Mouse (Mus musculus): ENCODE results near the gene Gm8271. TPM values are rescaled to one million over a fixed set of nuclear protein-coding genes. Genes with fewer than 3 reads are reported as not detected.
"Not testable (repeated sequence)": the region's sequence is repeated elsewhere in the genome, so short reads cannot be mapped to it uniquely, and the experiment has no call there.

Gm8271 gene
- total RNA-seq (2014; rRNA removed) (not detected in 2 replicates), polyA plus RNA-seq (2015; fragmentation: Nextera tagmentation; extraction: Ambion mirVana) (not detected in 2 replicates)

DNA sequence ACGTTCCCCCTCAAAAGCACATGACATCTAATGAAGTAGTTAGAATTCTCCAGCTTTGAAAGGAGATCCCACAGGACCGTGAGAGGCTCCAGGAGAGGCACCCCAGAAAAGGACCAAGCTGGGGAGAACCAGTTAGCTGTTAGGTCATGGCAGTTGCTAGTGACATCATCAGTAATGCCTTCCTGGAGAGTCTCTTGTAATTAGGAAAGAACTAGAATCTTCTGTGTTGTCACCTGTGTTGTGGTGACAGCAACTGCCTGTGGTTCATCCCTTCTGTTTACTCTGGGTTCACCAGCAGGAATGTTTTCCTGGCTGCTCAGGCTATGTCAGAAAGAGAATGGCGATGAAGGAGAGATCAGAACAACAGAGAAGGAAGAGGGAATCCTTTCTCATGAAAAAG lies at the start of gene Gm8271:
Gm8271 (plus strand) TSS at position 301 of the 400 bp plus-strand sequence.
- H3K4me2 ChIP-seq (ENCODE audit: low read depth); H3K4me1 ChIP-seq (ENCODE audit: insufficient read depth); H3K36me3 ChIP-seq (ENCODE audit: insufficient read depth); H3K9ac ChIP-seq; H3K4me3 ChIP-seq (ENCODE audit: low read depth, low read length); H3K9me3 ChIP-seq (ENCODE audit: low read length); DNase-seq; H3K27ac ChIP-seq (ENCODE audit: low read depth, low read length); ATAC-seq; H3K27me3 ChIP-seq (ENCODE audit: insufficient read depth, low read length): not testable (repeated sequence)
- WGBS, result no CpG with 5 or more reads among the region's 3 CpGs

DNA sequence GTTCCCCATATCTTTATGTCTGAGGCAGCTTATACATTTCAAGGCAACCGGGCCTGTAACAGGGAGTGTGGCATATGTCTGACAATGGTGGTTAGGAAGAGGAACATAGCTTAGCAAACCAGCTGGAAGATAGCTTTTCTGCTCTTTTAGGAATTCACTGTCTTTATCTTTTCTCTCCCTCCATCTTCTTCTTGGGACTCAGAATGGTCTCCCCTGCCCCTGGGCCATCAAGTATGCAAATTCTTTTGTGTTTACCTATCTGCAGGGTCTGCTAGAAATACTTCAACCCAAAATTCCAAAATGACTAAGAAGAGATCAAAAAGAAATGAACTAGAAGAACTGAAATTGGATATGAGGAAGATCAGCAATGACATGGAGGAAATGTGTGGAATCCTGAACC lies 21.4 kb upstream of the Gm8271 start, which contains the start of gene Gm3317:
Gm3317 (plus strand) TSS at position 301 of the 400 bp plus-strand sequence.
- not testable (repeated sequence) for ATAC-seq; H3K4me1 ChIP-seq (ENCODE audit: insufficient read depth); H3K4me2 ChIP-seq (ENCODE audit: low read depth); H3K9me3 ChIP-seq (ENCODE audit: low read length); H3K27ac ChIP-seq (ENCODE audit: low read depth, low read length); H3K9ac ChIP-seq; H3K36me3 ChIP-seq (ENCODE audit: insufficient read depth); DNase-seq; H3K4me3 ChIP-seq (ENCODE audit: low read depth, low read length); H3K27me3 ChIP-seq (ENCODE audit: insufficient read depth, low read length)
- no CpG with 5 or more reads among the region's 1 CpGs for WGBS

Other genes with a start within 250 kb of the Gm8271 start
- gene Gm8297, start 201.9 kb upstream of the Gm8271 start, total RNA-seq (2014; rRNA removed), result not detected in 2 replicates
- gene Gm8297, start 201.9 kb upstream of the Gm8271 start, polyA plus RNA-seq (2015; fragmentation: Nextera tagmentation; extraction: Ambion mirVana), result not detected in 2 replicates
- not detected in 2 replicates for gene Gm3298, start 169.9 kb upstream of the Gm8271 start, total RNA-seq (2014; rRNA removed)
- gene Gm3298, start 169.9 kb upstream of the Gm8271 start, polyA plus RNA-seq (2015; fragmentation: Nextera tagmentation; extraction: Ambion mirVana), result not detected in 2 replicates
- not detected in 2 replicates for gene 4930555G01Rik, start 135.2 kb upstream of the Gm8271 start, total RNA-seq (2014; rRNA removed)
- not detected in 2 replicates for gene 4930555G01Rik, start 135.2 kb upstream of the Gm8271 start, polyA plus RNA-seq (2015; fragmentation: Nextera tagmentation; extraction: Ambion mirVana)
- gene Gm8281, start 114.8 kb upstream of the Gm8271 start, total RNA-seq (2014; rRNA removed), result 16.8 and 21.4 TPM in 2 replicates
- gene Gm8281, start 114.8 kb upstream of the Gm8271 start, polyA plus RNA-seq (2015; fragmentation: Nextera tagmentation; extraction: Ambion mirVana), result 11.9 and 12.9 TPM in 2 replicates
- not detected in 2 replicates for gene Gm8279, start 54.3 kb upstream of the Gm8271 start, total RNA-seq (2014; rRNA removed)
- gene Gm8279, start 54.3 kb upstream of the Gm8271 start, polyA plus RNA-seq (2015; fragmentation: Nextera tagmentation; extraction: Ambion mirVana), result not detected in 2 replicates
- gene Gm3317, start 21.3 kb upstream of the Gm8271 start, total RNA-seq (2014; rRNA removed), result 2.2 and 2.6 TPM in 2 replicates
- not detected in 2 replicates for gene Gm3317, start 21.3 kb upstream of the Gm8271 start, polyA plus RNA-seq (2015; fragmentation: Nextera tagmentation; extraction: Ambion mirVana)
- gene Gm3526, start 74.8 kb downstream of the Gm8271 start, total RNA-seq (2014; rRNA removed), result not detected in 2 replicates
- gene Gm3526, start 74.8 kb downstream of the Gm8271 start, polyA plus RNA-seq (2015; fragmentation: Nextera tagmentation; extraction: Ambion mirVana), result 0.28 TPM in 1 of 2 replicates, not detected in the other
- gene Gm3542, start 149.1 kb downstream of the Gm8271 start, total RNA-seq (2014; rRNA removed), result not detected in 2 replicates
- gene Gm3542, start 149.1 kb downstream of the Gm8271 start, polyA plus RNA-seq (2015; fragmentation: Nextera tagmentation; extraction: Ambion mirVana), result not detected in 2 replicates
- 1.4 TPM in 1 of 2 replicates, not detected in the other for gene Gm3500, start 203.3 kb downstream of the Gm8271 start, total RNA-seq (2014; rRNA removed)
- gene Gm3500, start 203.3 kb downstream of the Gm8271 start, polyA plus RNA-seq (2015; fragmentation: Nextera tagmentation; extraction: Ambion mirVana), result 0.88 and 1.1 TPM in 2 replicates